Mouse (Mus musculus) ES-Bruce4 (cell line): ENCODE data around the gene Zfp282.

Experiments used
- CTCF ChIP-seq: IDR thresholded peaks from one replicate; pipeline ENCODE4 v1.8.1; 2011; ENCODE audit warnings: low read depth, low read length
- EP300 ChIP-seq: IDR thresholded peaks from 2 replicates; pipeline ENCODE4 v1.6.1; 2011; ENCODE audit warnings: low read depth, low read length; ENCODE audit not compliant: insufficient read depth
- POLR2A ChIP-seq: IDR thresholded peaks from one replicate; pipeline ENCODE4 v1.8.1; 2011; ENCODE audit warnings: low read length; ENCODE audit not compliant: insufficient read depth

- TF ChIP-seq CTCF (no peak), EP300 (no peak), POLR2A (no peak)
Observed at GRCm38 (mm10) chr6:47857241-47857640, 19.8 kb upstream of the Zfp282 start.
